Mouse (Mus musculus): ENCODE measurements at regions not wholly inside any gene's neighbourhood (a gene's known extent, or its start where the extent isn't known, plus 50 kb on each side); places are given as distances from the start of the nearest gene placed in this dataset.

DNA sequence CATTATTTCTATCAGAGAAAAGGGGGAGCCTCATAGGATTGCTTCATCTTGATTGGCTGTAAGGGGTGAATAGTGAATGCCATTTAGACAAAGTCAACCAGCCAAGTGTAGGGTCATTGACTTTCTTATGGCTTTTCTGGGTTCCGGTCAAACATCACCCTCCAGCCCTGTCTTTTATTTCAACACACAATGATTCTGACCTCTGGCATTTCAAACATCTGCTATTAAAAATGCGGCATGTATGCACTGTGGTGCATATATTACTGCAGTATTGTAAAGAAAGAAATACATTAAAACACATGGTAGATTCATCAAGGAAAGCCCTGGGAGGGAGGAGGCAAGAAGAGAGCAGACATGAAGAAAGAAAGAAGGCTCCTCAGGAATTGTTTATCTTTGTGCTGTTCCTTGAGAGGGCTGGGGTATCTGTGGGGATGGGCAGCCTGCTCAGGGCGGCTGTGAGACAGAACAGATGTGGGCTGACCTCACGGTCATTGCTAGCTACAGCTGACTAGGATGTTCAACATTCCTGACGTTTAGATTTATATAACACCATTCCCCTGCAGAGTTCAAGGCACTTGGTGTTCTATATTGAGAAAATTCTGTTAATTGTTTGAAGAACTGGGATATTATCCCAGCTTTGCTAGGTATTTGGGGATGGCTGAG lies 303.5 kb upstream of the Ppp2r3a start:
- ATAC-seq (ENCODE audit: low TSS enrichment): no peak

DNA sequence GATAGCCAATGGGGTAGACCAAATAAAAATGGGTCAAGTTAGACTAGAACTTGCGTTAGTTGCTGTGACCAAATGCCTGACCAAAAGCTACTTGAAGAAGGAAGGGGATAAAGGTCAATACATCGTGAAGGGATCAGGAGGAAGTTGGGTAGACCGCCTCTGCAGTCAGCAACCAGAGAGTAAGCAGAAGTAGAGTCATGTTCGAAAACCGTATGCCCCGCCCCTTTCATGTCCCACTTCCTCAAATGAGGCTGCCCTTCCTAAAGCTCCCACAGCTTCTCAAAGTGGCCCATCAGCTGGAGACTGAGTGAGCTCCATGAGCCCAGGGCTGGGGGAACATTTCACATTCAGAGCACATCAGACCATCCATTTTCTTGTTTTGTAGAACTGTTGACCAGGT lies 301.2 kb upstream of the Ppp2r3a start:
- no peak for ATAC-seq (ENCODE audit: low TSS enrichment)

- no peak for ATAC-seq (ENCODE audit: low TSS enrichment)
These were observed 299.7 kb upstream of the Ppp2r3a start for GRCm38 (mm10) chr9:101551256-101551655.

DNA sequence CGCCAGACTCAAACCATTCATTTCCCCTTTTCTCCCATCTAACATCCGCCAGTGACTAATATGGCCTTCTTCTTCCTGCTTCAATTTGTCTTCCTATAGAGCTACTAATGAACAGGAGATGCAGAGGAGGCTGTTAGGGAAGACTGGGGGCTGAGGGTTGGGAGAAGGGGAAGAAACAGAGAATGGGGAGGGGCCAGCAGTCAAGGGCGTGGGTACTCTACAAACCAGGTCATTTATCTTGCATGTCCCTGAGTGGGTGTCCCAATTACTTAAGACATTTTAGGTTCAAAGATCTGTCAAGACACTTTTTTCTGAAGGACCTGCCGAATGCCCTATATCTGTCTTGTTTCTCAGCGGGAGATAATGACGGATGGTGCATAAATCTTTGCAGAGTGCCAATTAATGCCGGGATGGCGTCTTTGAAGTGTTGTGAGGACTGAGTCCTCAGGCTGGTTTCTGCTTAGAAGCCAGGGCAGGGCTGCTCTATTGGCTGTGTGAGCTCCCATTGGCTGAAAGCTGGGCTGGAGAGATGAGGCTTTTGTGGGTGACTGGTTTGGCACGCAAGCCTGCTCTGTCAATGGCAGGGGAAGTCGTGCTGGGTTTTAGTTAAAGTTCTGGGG lies 294.7 kb upstream of the Ppp2r3a start:
- no peak for ATAC-seq (ENCODE audit: low TSS enrichment)

GRCm38 (mm10) chr9:101518137-101518536 lies 266.5 kb upstream of the Ppp2r3a start:
- ATAC-seq (ENCODE audit: low TSS enrichment): no peak

DNA sequence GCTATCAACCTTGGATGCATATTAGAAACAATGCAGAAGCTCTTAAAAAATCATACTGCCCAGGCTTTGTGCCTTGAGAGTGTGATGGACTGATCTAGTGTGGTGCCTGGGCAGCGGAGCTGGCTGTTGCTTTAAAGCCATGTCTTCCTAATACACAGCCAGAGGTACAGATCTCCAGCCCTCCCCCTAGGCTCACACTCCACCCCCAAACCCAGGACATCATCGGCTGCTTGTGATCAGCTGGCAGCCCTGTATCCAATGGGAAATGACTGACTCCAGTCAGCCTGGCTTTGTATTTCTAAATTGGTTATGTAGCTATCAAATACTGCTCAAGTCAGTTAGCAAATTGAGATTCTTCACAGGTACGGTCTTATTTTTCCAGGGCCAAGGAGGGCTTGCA lies 259.2 kb upstream of the Ppp2r3a start:
- no peak for ATAC-seq (ENCODE audit: low TSS enrichment)

GRCm38 (mm10) chr9:101509196-101509595 lies 257.6 kb upstream of the Ppp2r3a start:
- no peak for ATAC-seq (ENCODE audit: low TSS enrichment)

- no peak for ATAC-seq (ENCODE audit: low TSS enrichment)
These were observed 255.6 kb upstream of the Ppp2r3a start for GRCm38 (mm10) chr9:101507023-101507690.

DNA sequence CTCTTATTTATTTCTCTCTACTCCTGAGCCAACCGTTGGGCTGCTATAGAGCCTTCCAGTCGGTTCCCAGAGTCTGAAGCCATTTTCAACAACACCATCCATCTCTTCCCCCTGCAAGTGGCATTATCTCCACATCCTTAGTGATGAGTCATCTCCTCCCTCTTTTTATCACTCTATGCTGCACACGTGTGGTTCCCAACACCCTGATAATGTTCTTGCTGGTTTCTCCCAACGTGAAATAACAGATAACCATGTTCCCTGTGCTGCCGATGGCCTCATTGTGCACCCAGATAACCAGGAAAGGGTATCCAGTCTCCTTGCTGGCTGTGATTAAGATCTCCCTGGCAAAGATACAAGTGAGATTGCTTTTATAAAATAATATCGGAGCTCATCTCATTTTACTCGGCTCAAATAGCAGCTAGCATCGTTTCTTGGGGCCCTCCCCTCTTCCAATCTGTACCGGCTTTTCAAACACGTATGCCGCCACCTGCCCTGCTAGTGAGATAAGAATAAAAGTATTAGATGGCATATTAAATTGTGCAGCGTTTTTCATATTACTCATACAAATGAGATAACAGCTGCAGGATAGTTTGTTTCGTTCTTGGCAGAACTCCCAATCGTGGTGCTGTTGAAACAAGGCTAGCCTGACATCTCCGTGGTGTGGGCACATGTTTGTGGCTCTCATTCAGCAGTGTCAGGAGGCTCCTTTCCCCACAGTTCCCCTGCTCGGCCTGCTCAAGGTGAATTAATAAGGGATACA lies 250.3 kb upstream of the Ppp2r3a start:
- 0 out of 2 replicates have a peak, but pooled peaks have one; percentile 38 for ATAC-seq (ENCODE audit: low TSS enrichment)

DNA sequence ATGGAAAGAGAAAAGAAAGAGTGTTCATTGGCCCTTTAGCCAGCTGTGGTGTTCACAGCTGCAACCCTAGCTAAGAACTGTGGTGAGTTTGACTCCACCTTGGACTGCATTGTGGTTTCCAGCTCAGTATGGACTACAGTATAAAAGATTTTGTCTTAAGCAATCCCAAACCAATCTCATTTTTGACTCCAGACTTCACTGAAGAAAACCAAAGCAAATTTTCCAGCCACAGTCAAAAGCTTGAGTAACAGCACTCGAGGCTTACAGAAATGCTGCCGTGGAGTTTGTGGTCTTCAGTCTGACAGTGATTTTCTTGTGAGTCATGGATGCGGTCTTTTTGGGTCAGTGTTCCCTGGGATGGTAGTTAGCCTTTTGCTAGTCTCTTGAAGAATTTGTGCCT lies 249.4 kb upstream of the Ppp2r3a start:
- ATAC-seq (ENCODE audit: low TSS enrichment): no peak

GRCm38 (mm10) chr9:101498721-101499120 lies 247.1 kb upstream of the Ppp2r3a start:
- no peak for ATAC-seq (ENCODE audit: low TSS enrichment)

GRCm38 (mm10) chr9:101495768-101496167 lies 244.2 kb upstream of the Ppp2r3a start:
- peak; percentile 96 for ATAC-seq (ENCODE audit: low TSS enrichment)

DNA sequence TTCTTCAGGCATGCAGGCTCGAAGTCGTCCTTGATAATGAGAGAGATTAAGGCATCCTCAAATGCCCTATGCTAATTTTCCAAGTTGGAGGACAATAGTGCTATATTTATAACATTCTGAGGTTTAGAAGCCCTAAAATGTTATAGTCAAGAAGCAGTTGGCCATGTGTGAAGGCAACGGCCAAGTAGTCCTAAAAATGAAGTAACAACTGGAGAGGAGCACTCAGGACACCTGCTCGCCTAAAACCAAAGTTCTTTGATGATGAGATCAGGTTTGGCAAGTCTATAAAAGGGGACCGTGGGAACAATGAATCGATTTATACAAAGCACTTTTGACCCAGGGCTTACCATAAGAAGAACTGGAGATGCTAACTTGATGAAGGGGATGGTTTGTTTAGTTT lies 237.4 kb upstream of the Ppp2r3a start:
- no peak for ATAC-seq (ENCODE audit: low TSS enrichment)

GRCm38 (mm10) chr9:101476223-101476622 lies 224.6 kb upstream of the Ppp2r3a start:
- no peak for ATAC-seq (ENCODE audit: low TSS enrichment)

DNA sequence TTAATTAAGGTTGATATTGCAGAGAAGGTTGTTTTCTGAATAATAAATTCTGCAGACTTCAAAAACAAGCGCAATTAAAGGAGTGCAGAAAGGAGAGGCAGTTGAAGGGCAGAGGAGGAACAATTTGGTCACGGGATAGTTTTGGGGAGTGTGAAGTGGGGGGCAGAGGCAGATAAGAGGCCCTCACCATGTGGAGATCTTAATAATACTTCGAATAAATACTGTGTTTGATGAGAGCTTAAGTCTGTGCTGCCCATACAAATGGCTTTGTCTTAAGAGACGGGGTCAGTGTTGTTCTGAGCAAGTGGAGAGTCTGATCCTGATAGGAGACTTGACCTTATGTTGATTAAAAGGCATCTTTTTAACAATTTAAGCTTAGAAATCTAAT lies 221.5 kb upstream of the Ppp2r3a start:
- no peak for ATAC-seq (ENCODE audit: low TSS enrichment)

DNA sequence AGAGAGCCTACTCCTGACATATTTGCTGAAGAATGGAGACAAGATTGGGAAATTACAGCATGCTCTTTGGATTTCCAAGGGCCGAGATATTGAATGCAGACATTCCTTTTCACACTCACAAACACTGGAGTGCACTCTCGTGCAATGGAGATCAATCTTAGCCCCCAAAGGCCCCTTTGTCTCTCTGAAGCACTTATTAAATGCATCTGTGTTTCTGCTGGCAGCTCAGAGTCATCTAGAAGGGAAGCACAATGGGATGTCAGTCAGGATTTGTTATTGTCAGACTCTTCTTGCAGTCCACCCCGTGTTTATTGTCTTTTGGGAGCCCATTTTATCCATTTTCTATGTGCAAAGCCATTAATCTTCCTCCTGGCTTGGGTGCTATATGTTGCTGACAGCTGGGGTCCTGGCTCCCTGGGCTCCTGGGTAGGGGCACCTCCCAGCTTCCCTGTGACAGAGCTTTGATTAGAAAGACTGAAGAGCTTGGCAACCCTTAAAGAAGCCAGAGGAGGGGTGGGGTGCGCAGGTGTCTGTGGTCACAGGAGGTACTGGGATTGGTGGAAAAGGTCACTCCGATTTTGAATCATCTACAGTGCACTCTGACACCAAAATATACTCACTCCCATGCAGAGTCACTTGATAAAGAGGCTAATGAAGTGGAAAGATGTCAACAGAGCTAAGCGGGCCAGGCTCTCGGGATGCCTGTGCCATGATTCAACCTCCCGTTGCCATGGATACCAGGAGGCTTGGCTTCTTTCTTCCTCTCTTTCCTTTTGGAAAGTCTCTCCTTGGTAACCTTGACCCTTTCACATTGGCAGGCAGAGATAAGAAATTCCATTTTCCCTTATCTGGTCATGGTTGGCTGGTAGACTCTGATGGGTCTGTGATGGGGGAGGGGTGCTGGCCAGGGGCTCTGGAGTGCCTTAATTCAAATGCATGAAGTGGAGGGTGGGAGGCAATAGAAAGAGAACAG lies 220.8 kb upstream of the Ppp2r3a start:
- ATAC-seq (ENCODE audit: low TSS enrichment): no peak

GRCm38 (mm10) chr9:101471665-101472064 lies 220.1 kb upstream of the Ppp2r3a start:
- ATAC-seq (ENCODE audit: low TSS enrichment): no peak

DNA sequence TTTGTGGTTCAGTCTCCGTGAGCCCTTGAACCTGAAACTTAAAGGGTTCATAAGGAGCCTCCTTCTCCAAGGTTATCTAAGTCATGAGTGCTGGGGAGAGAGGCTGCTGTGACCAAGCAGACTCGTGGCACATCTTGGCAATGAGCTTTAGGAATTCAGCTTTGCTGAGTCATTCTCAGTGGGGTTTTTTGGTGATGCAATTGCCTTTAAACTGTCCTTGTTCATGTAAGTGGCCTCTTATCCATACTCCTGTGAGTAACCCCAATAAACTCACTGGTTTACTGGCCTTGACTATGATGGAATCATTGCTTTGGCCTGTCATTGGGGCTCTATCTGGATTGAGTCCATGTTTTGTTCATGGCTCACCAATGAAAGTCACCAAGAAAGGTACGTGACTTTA lies 218.2 kb upstream of the Ppp2r3a start:
- ATAC-seq (ENCODE audit: low TSS enrichment): no peak

GRCm38 (mm10) chr9:101464727-101465427 lies 213.3 kb upstream of the Ppp2r3a start:
- ATAC-seq (ENCODE audit: low TSS enrichment): peak; percentile 52

- ATAC-seq (ENCODE audit: low TSS enrichment): no peak
These were observed 207.5 kb upstream of the Ppp2r3a start for GRCm38 (mm10) chr9:101458947-101459627.

Measured in frontal cortex, adult (tissue).